Mouse (Mus musculus) stomach, postnatal 0 days (tissue): ENCODE measurements at regions not wholly inside any gene's neighbourhood (a gene's known extent, or its start where the extent isn't known, plus 50 kb on each side); places are given as distances from the start of the nearest gene placed in this dataset.

ENCODE experiments used
- CTCF ChIP-seq: IDR thresholded peaks from 2 replicates; pipeline ENCODE4 v1.5.1; 2016; ENCODE audit warnings: antibody characterized with exemption, low read depth, mild to moderate bottlenecking, moderate library complexity
- EP300 ChIP-seq: optimal IDR thresholded peaks from 2 replicates; pipeline ENCODE3; 2016; ENCODE audit warnings: antibody characterized with exemption

DNA sequence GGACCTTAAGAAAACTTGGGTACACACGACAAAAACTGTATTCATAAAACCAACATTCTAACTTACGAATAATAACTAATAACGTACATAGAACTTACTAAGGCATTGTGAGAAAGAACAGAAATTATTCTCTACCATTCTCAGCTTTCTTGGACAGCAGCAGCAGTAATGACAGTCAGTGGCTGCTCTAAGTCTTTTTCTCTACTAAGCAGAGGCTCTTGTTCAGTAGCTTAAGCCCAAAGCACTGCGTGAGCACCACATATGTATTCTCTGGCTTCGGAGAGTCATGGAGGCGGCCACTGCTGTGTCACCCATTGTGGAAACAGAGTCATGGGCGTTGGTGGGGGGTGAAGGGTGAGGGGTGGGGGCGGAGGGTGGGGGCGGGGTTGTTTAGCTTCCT, 62.0 kb upstream of the Daam1 start:
- TF ChIP-seq CTCF (no peak), EP300 (no peak)
